Comparison of ENCODE assay signal across 9 mouse cellular contexts in the genomic region with DNA sequence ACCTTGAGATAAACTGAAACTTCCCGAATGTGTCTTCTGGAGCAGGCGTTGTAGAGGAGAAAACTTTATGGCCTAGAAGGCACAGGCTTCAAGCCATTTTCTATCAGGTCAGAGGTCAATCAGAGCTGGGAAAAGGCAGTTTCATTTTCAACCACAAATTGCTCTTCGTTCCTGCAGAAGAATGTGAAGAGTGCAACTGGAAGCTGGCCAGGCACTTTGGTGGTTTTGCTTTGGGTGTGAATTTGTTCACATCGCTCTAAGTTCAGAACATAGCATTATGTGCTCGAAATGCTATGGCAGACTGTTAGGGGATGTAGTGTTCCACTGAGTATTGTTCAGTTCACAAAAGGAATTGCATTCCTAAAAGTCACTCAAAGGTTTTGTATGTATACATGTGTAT.
DNase-seq lines count a peak whose midpoint lies in the region; ATAC-seq and TF ChIP-seq lines count a peak whose summit lies in the region.
"Had no signal": no experiment of that assay in that cellular context is flagged by ENCODE, and none has a peak within 500 bp of the region (broad histone marks: within the 10 kb centered on the region; RNA-seq: fewer than 3 reads in every experiment).

No protein-coding gene starts in this region.

- no peak overlapping the region for H3K27ac ChIP-seq in heart, embryonic 11.5 days (ENCODE audit: low read depth, low read length)
- no peak overlapping the region for H3K27ac ChIP-seq in kidney, postnatal 0 days
- H3K27ac ChIP-seq in midbrain, embryonic 14.5 days (replicated peaks; ENCODE audit: low read depth, low read length), result no peak overlapping the region
- H3K27ac ChIP-seq: limb, embryonic 15.5 days had no signal

- H3K27me3 ChIP-seq in heart, embryonic 11.5 days (ENCODE audit: control insufficient read depth, insufficient read depth, low read length), result no peaks in the 10 kb centered on the region
- no peaks in the 10 kb centered on the region for H3K27me3 ChIP-seq in kidney, postnatal 0 days (ENCODE audit: insufficient read depth, low read length)
- no peaks in the 10 kb centered on the region for H3K27me3 ChIP-seq in midbrain, embryonic 14.5 days (ENCODE audit: control insufficient read depth, insufficient read depth, low read length)
- H3K27me3 ChIP-seq: limb, embryonic 15.5 days had no signal

- no peak for ATAC-seq in heart, embryonic 11.5 days (replicated peaks; ENCODE audit: insufficient number of reproducible peaks, low FRiP score, low TSS enrichment)
- no peak for ATAC-seq in kidney, postnatal 0 days (replicated peaks; ENCODE audit: low FRiP score, low read depth)
- no peak for ATAC-seq in midbrain, embryonic 14.5 days (ENCODE audit: low FRiP score, low TSS enrichment)

- TF ChIP-seq CTCF in kidney, postnatal 0 days (IDR thresholded peaks at IDR 0.05; ENCODE audit: low read depth), result no peak

- H3K9ac ChIP-seq in heart, embryonic 11.5 days (ENCODE audit: low read depth, low read length), result no peak overlapping the region
- H3K9ac ChIP-seq in kidney, postnatal 0 days (ENCODE audit: low read depth, low read length), result no peak overlapping the region
- H3K9ac ChIP-seq in midbrain, embryonic 14.5 days (replicated peaks; ENCODE audit: low read length), result no peak overlapping the region
- H3K9ac ChIP-seq: limb, embryonic 15.5 days had no signal

- H3K36me3 ChIP-seq in heart, embryonic 11.5 days (ENCODE audit: control insufficient read depth, insufficient read depth, low read length), result no peaks in the 10 kb centered on the region
- H3K36me3 ChIP-seq in kidney, postnatal 0 days (ENCODE audit: insufficient read depth, low read length), result no peaks in the 10 kb centered on the region
- no peaks in the 10 kb centered on the region for H3K36me3 ChIP-seq in midbrain, embryonic 14.5 days (ENCODE audit: control insufficient read depth, insufficient read depth, low read length)
- H3K36me3 ChIP-seq: limb, embryonic 15.5 days had no signal

- no peaks in the 10 kb centered on the region for H3K9me3 ChIP-seq in heart, embryonic 11.5 days (replicated peaks; ENCODE audit: control insufficient read depth, low read length)
- H3K9me3 ChIP-seq in kidney, postnatal 0 days (replicated peaks; ENCODE audit: low read length), result no peaks in the 10 kb centered on the region
- no peaks in the 10 kb centered on the region for H3K9me3 ChIP-seq in midbrain, embryonic 14.5 days (ENCODE audit: control insufficient read depth, low read length)
- H3K9me3 ChIP-seq: limb, embryonic 15.5 days had no signal

- no peak overlapping the region for H3K4me2 ChIP-seq in heart, embryonic 11.5 days
- H3K4me2 ChIP-seq in kidney, postnatal 0 days (ENCODE audit: low read length), result no peak overlapping the region
- H3K4me2 ChIP-seq in midbrain, embryonic 14.5 days (ENCODE audit: low read length), result no peak overlapping the region
- H3K4me2 ChIP-seq: limb, embryonic 15.5 days had no signal

- peak; percentile 48 for DNase-seq in heart, adult 8-10 months (ENCODE audit: low spot score)
- DNase-seq in embryo, embryonic 11 days, result peak; percentile 24
- peak; percentile 64 for DNase-seq in kidney, postnatal 0 days (ENCODE audit: low spot score)
- DNase-seq in ovary, postnatal 36 days (ENCODE audit: low spot score), result peak; percentile 14
- no peak for DNase-seq in left cerebral cortex, postnatal 36 days (ENCODE audit: low spot score in 2 of 2)
- no peak for DNase-seq in midbrain, embryonic 14.5 days
- DNase-seq in cerebellum, postnatal 36 days, result no peak

- WGBS in heart, embryonic 11.5 days (ENCODE audit: insufficient replicate concordance), result 67% methylated on average over 5 of the region's 5 CpGs
- 37% methylated on average over 5 of the region's 5 CpGs for WGBS in kidney, postnatal 0 days
- WGBS in midbrain, embryonic 14.5 days, result 75% methylated on average over 5 of the region's 5 CpGs

- no peak overlapping the region for H3K4me3 ChIP-seq in heart, embryonic 11.5 days (ENCODE audit: low read depth, low read length)
- H3K4me3 ChIP-seq in kidney, postnatal 0 days (replicated peaks; ENCODE audit: low read depth, low read length), result no peak overlapping the region
- H3K4me3 ChIP-seq in midbrain, embryonic 14.5 days (replicated peaks; ENCODE audit: low read depth, low read length), result no peak overlapping the region
- H3K4me3 ChIP-seq: limb, embryonic 15.5 days had no signal

- intact Hi-C loops in left cerebral cortex, postnatal 36 days (cut with DNase I), result no loop called here

- no peaks in the 10 kb centered on the region for H3K4me1 ChIP-seq in heart, embryonic 11.5 days (ENCODE audit: control insufficient read depth, insufficient read depth, low read length)
- no peaks in the 10 kb centered on the region for H3K4me1 ChIP-seq in kidney, postnatal 0 days (replicated peaks; ENCODE audit: insufficient read depth, low read length)
- H3K4me1 ChIP-seq in midbrain, embryonic 14.5 days (ENCODE audit: control insufficient read depth, insufficient read depth, low read length), result no peaks in the 10 kb centered on the region

Comparison
In these comparisons a context has a peak if more than half of its experiments do, and no peak if none do; other contexts are left out.
1. DNase-seq: peak in heart, adult 8-10 months (single experiment), embryo, embryonic 11 days (single experiment), kidney, postnatal 0 days (single experiment) and ovary, postnatal 36 days (single experiment); none in left cerebral cortex, postnatal 36 days (0 of 2), midbrain, embryonic 14.5 days (single experiment) and cerebellum, postnatal 36 days (0 of 2).